Mouse (Mus musculus): ENCODE measurements around the gene Gm20867. TPM values are rescaled to one million over a fixed set of nuclear protein-coding genes. Genes with fewer than 3 reads are reported as not detected.
"Not testable (repeated sequence)": the region's sequence is repeated elsewhere in the genome, so short reads cannot be mapped to it uniquely, and the experiment has no call there.

Gm20867 gene
- not detected in 2 replicates for polyA plus RNA-seq (2011; ENCODE audit: insufficient read depth, insufficient read length, low read depth, missing spikeins)

DNA sequence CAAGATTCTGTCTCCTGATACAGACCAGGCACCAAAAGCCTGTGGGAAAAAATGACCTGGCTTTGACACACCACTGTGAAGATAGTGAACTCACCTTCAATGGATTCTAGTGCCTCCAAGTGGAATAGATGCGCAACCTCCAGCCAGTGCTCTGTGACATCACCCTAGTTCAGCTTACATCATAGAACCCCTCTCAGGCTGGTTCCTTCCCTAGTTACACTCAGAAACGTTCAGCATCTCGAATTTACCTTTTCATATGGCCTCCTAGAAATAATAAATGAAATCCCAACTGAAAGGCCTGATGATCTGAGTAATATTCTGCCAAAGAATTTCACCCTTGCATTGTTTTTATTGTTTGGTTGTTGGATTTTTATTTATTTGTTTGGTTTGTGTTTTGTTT is at the start of gene Gm20867:
Gm20867 (minus strand) TSS at position 101 of the 400 bp plus-strand sequence.
- H3K27me3 ChIP-seq (ENCODE audit: control insufficient read depth, insufficient read depth, low read length, poor library complexity, severe bottlenecking); H3K36me3 ChIP-seq (ENCODE audit: control insufficient read depth, insufficient read depth, low read length, poor library complexity, severe bottlenecking); H3K4me1 ChIP-seq (ENCODE audit: control insufficient read depth, insufficient read depth, low read length); H3K27ac ChIP-seq (ENCODE audit: insufficient read depth, low read length); H3K4me3 ChIP-seq (ENCODE audit: low read depth, low read length); H3K9me3 ChIP-seq (replicated peaks; ENCODE audit: control insufficient read depth, insufficient read depth, low read length, poor library complexity, severe bottlenecking); H3K9ac ChIP-seq (ENCODE audit: low read depth, poor library complexity, severe bottlenecking): not testable (repeated sequence)

Other genes starting within 250 kb of the Gm20867 start
- gene Gm29564, start 249.8 kb upstream of the Gm20867 start, polyA plus RNA-seq (2011; ENCODE audit: insufficient read depth, insufficient read length, low read depth, missing spikeins): not detected in 2 replicates